Comparison of ENCODE assay signal across 15 mouse cellular contexts in the genomic region with DNA sequence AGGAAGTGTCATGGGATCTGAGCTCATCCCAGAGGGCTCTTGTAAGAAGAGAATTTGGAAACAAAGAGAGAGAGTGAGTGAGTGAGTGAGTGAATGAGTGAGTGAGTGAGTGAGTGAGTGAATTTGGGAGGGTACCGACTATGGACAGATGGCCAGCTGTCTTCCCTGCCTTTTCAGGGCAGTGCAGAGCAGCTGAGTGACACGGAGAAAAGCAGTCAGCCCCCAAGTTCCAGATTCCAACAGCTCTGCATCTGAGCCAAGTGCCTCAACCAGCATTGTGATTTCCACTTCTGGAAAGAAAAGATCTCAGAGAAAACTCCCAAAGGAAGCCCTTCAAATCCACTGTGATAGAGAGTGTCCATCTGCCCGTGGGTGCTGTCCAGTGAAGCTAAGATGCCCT. TPM values are rescaled to one million over a fixed set of nuclear protein-coding genes. Genes with fewer than 3 reads are reported as not detected.
DNase-seq lines count a peak whose midpoint lies in the region; ATAC-seq lines count a peak whose summit lies in the region.
"Had no signal": no experiment of that assay in that cellular context is flagged by ENCODE, and none has a peak within 500 bp of the region (broad histone marks: within the 10 kb centered on the region; RNA-seq: fewer than 3 reads in every experiment).

No protein-coding gene starts in this region.

- no peak overlapping the region for H3K4me2 ChIP-seq in forebrain, embryonic 13.5 days
- H3K4me2 ChIP-seq in forebrain, embryonic 11.5 days (ENCODE audit: low read depth, low read length, severe bottlenecking): no peak overlapping the region
- no peak overlapping the region for H3K4me2 ChIP-seq in midbrain, embryonic 13.5 days (replicated peaks)
- H3K4me2 ChIP-seq in midbrain, embryonic 16.5 days (ENCODE audit: low read length): no peak overlapping the region
- H3K4me2 ChIP-seq in intestine, embryonic 15.5 days (replicated peaks): no peak overlapping the region

- no peaks in the 10 kb centered on the region for H3K9me3 ChIP-seq in forebrain, embryonic 13.5 days (replicated peaks)
- no peaks in the 10 kb centered on the region for H3K9me3 ChIP-seq in forebrain, embryonic 11.5 days (ENCODE audit: control insufficient read depth, low read length)
- no peaks in the 10 kb centered on the region for H3K9me3 ChIP-seq in midbrain, embryonic 13.5 days
- no peaks in the 10 kb centered on the region for H3K9me3 ChIP-seq in midbrain, embryonic 16.5 days (replicated peaks; ENCODE audit: control insufficient read depth, low read length, poor library complexity, severe bottlenecking)
- H3K9me3 ChIP-seq in intestine, embryonic 15.5 days: no peaks in the 10 kb centered on the region
- H3K9me3 ChIP-seq: heart, embryonic 10.5 days had no signal

- no peak overlapping the region for H3K9ac ChIP-seq in forebrain, embryonic 13.5 days
- no peak overlapping the region for H3K9ac ChIP-seq in forebrain, embryonic 11.5 days (ENCODE audit: low read length)
- no peak overlapping the region for H3K9ac ChIP-seq in midbrain, embryonic 13.5 days (replicated peaks)
- H3K9ac ChIP-seq in midbrain, embryonic 16.5 days (ENCODE audit: low read depth, low read length): no peak overlapping the region
- H3K9ac ChIP-seq in intestine, embryonic 15.5 days: no peak overlapping the region

- no peaks in the 10 kb centered on the region for H3K27me3 ChIP-seq in forebrain, embryonic 13.5 days
- H3K27me3 ChIP-seq in forebrain, embryonic 11.5 days (ENCODE audit: control insufficient read depth, insufficient read depth, low read length): no peaks in the 10 kb centered on the region
- H3K27me3 ChIP-seq in midbrain, embryonic 13.5 days: no peaks in the 10 kb centered on the region
- no peaks in the 10 kb centered on the region for H3K27me3 ChIP-seq in midbrain, embryonic 16.5 days (ENCODE audit: control insufficient read depth, insufficient read depth, low read depth, low read length)
- no peaks in the 10 kb centered on the region for H3K27me3 ChIP-seq in intestine, embryonic 15.5 days (replicated peaks)

- H3K36me3 ChIP-seq in forebrain, embryonic 13.5 days (ENCODE audit: poor library complexity, severe bottlenecking): no peaks in the 10 kb centered on the region
- no peaks in the 10 kb centered on the region for H3K36me3 ChIP-seq in forebrain, embryonic 11.5 days (ENCODE audit: control insufficient read depth, insufficient read depth, low read length)
- H3K36me3 ChIP-seq in midbrain, embryonic 13.5 days: no peaks in the 10 kb centered on the region
- no peaks in the 10 kb centered on the region for H3K36me3 ChIP-seq in midbrain, embryonic 16.5 days (ENCODE audit: control insufficient read depth, insufficient read depth, low read length)
- H3K36me3 ChIP-seq in intestine, embryonic 15.5 days: no peaks in the 10 kb centered on the region
- H3K36me3 ChIP-seq: heart, embryonic 10.5 days had no signal

- 62% methylated on average over 3 of the region's 3 CpGs for WGBS in forebrain, embryonic 13.5 days
- 79% methylated on average over 3 of the region's 3 CpGs for WGBS in forebrain, embryonic 11.5 days
- WGBS in midbrain, embryonic 13.5 days: 52% methylated on average over 3 of the region's 3 CpGs
- WGBS in midbrain, embryonic 16.5 days: 43% methylated on average over 3 of the region's 3 CpGs
- 70% methylated on average over 3 of the region's 3 CpGs for WGBS in intestine, embryonic 15.5 days

- peak overlapping the region; percentile 76 for H3K27ac ChIP-seq in forebrain, embryonic 13.5 days
- no peak overlapping the region for H3K27ac ChIP-seq in forebrain, embryonic 11.5 days (ENCODE audit: low read depth, low read length)
- H3K27ac ChIP-seq in midbrain, embryonic 13.5 days: peak overlapping the region; percentile 41
- H3K27ac ChIP-seq in midbrain, embryonic 16.5 days (ENCODE audit: low read length): no peak overlapping the region
- peak overlapping the region; percentile 27; the same call in 1 of the 2 replicates for H3K27ac ChIP-seq in intestine, embryonic 15.5 days
- H3K27ac ChIP-seq: gastrocnemius, adult 2 months; heart, embryonic 10.5 days had no signal

- H3K4me3 ChIP-seq in forebrain, embryonic 13.5 days: no peak overlapping the region
- H3K4me3 ChIP-seq in forebrain, embryonic 11.5 days (ENCODE audit: low read depth, low read length): no peak overlapping the region
- H3K4me3 ChIP-seq in midbrain, embryonic 13.5 days (replicated peaks): no peak overlapping the region
- H3K4me3 ChIP-seq in midbrain, embryonic 16.5 days (ENCODE audit: low read depth, low read length): no peak overlapping the region
- H3K4me3 ChIP-seq in intestine, embryonic 15.5 days (replicated peaks): no peak overlapping the region
- H3K4me3 ChIP-seq: gastrocnemius, adult 2 months; heart, embryonic 10.5 days had no signal

- H3K4me1 ChIP-seq in forebrain, embryonic 13.5 days: peaks cover 19% of the 10 kb centered on the region
- H3K4me1 ChIP-seq in forebrain, embryonic 11.5 days (replicated peaks; ENCODE audit: control insufficient read depth, insufficient read depth, low read length): peaks cover 7% of the 10 kb centered on the region; the same call in 1 of the 2 replicates
- H3K4me1 ChIP-seq in midbrain, embryonic 13.5 days (replicated peaks): peaks cover 33% of the 10 kb centered on the region
- H3K4me1 ChIP-seq in midbrain, embryonic 16.5 days (ENCODE audit: control insufficient read depth, insufficient read depth, low read length): peaks cover 15% of the 10 kb centered on the region; the same call in 1 of the 2 replicates
- H3K4me1 ChIP-seq in intestine, embryonic 15.5 days (replicated peaks): peaks cover 20% of the 10 kb centered on the region

- no peak for DNase-seq in forebrain, embryonic 11.5 days (ENCODE audit: low spot score)
- DNase-seq in thymus, postnatal 4 days: no peak
- no peak for DNase-seq in adipocyte (ENCODE audit: low spot score)
- DNase-seq: adrenal gland, postnatal 25 days; gastrocnemius, adult 2 months; heart, postnatal 4 days; lung, adult 18-20 months had no signal

- 0 out of 2 replicates have a peak, but pooled peaks have one; percentile 7 for ATAC-seq in forebrain, embryonic 13.5 days
- no peak for ATAC-seq in forebrain, embryonic 11.5 days (replicated peaks; ENCODE audit: low FRiP score)
- no peak for ATAC-seq in midbrain, embryonic 13.5 days
- no peak for ATAC-seq in midbrain, embryonic 16.5 days
- ATAC-seq in intestine, embryonic 15.5 days: no peak
- ATAC-seq in megakaryocyte-erythroid progenitor cell, adult 5-6 weeks (replicated peaks; ENCODE audit: low FRiP score, low TSS enrichment, poor library complexity, severe bottlenecking): no peak

RNA-seq across cellular contexts. Expression of a gene that starts 23.8 kb away (rescaled TPM):
- 26.3 and 32.4 TPM in 2 replicates for polyA plus RNA-seq in forebrain, embryonic 13.5 days (2015; fragmentation: Nextera tagmentation; extraction: Ambion mirVana)
- 23.3 and 24.6 TPM in 2 replicates for polyA plus RNA-seq in forebrain, embryonic 11.5 days (2014; fragmentation: Nextera tagmentation; extraction: Ambion mirVana)
- polyA plus RNA-seq in midbrain, embryonic 13.5 days (2015; fragmentation: Nextera tagmentation; extraction: Ambion mirVana): 43.6 and 45.8 TPM in 2 replicates
- polyA plus RNA-seq in midbrain, embryonic 16.5 days (2015; fragmentation: Nextera tagmentation; extraction: Ambion mirVana): 50.3 and 50.9 TPM in 2 replicates
- 25.6 and 26.7 TPM in 2 replicates for polyA plus RNA-seq in intestine, embryonic 15.5 days (2015; fragmentation: Nextera tagmentation; extraction: Ambion mirVana)
- not detected in 2 replicates for total RNA-seq in megakaryocyte-erythroid progenitor cell, adult 5-6 weeks (2014; fragmentation: Nextera tagmentation)
- 0.19 and 0.27 TPM in 2 replicates for total RNA-seq in megakaryocyte-erythroid progenitor cell, adult 5-6 weeks (2017)
- total RNA-seq: common myeloid progenitor, adult 5-6 weeks had no signal

RNA-seq across cellular contexts. Expression of a gene that starts 39.2 kb away (rescaled TPM):
- polyA plus RNA-seq in forebrain, embryonic 13.5 days (2015; fragmentation: Nextera tagmentation; extraction: Ambion mirVana): not detected in 2 replicates
- not detected in 2 replicates for polyA plus RNA-seq in forebrain, embryonic 11.5 days (2014; fragmentation: Nextera tagmentation; extraction: Ambion mirVana)
- polyA plus RNA-seq in midbrain, embryonic 13.5 days (2015; fragmentation: Nextera tagmentation; extraction: Ambion mirVana): not detected in 2 replicates
- polyA plus RNA-seq in midbrain, embryonic 16.5 days (2015; fragmentation: Nextera tagmentation; extraction: Ambion mirVana): not detected in 2 replicates
- not detected in 2 replicates for polyA plus RNA-seq in intestine, embryonic 15.5 days (2015; fragmentation: Nextera tagmentation; extraction: Ambion mirVana)
- total RNA-seq in megakaryocyte-erythroid progenitor cell, adult 5-6 weeks (2014; fragmentation: Nextera tagmentation): not detected in 2 replicates
- total RNA-seq in megakaryocyte-erythroid progenitor cell, adult 5-6 weeks (2017): not detected in 2 replicates
- total RNA-seq: adrenal gland, postnatal 25 days; common myeloid progenitor, adult 5-6 weeks; gastrocnemius, adult 2 months; heart, postnatal 4 days had no signal
- polyA plus RNA-seq: heart, embryonic 10.5 days; limb, embryonic 14.5 days had no signal

Comparison
In these comparisons a context has a peak if more than half of its experiments do, and no peak if none do; other contexts are left out.
1. H3K27ac ChIP-seq: peak in forebrain, embryonic 13.5 days (single experiment), midbrain, embryonic 13.5 days (single experiment) and intestine, embryonic 15.5 days (single experiment); none in forebrain, embryonic 11.5 days (single experiment) and midbrain, embryonic 16.5 days (single experiment).